Mouse (Mus musculus) embryonic facial prominence, embryonic 12.5 days (tissue): ENCODE data around the gene Ubtd2. TPM values are rescaled to one million over a fixed set of nuclear protein-coding genes. Genes with fewer than 3 reads are reported as not detected.

ENCODE experiments used
- ATAC-seq: fragments of 200-750 bp; cut with Nextera tagmentation; 2 replicates; pipeline ENCODE4 v1.8.0; 2017; ENCODE audit not compliant: insufficient number of reproducible peaks, insufficient read depth, low FRiP score, low TSS enrichment
- H3K27ac ChIP-seq: fragments of 300-500 bp; sonication (generic); 2 replicates; pipeline ENCODE4 v1.5.1; 2016; ENCODE audit warnings: mild to moderate bottlenecking
- H3K27me3 ChIP-seq: fragments of 300-500 bp; sonication (generic); 2 replicates; pipeline ENCODE4 v1.6.1; 2016; ENCODE audit warnings: mild to moderate bottlenecking, moderate library complexity
- H3K36me3 ChIP-seq: fragments of 300-500 bp; sonication (generic); 2 replicates; pipeline ENCODE4 v1.6.1; 2016; ENCODE audit warnings: mild to moderate bottlenecking
- H3K4me1 ChIP-seq: fragments of 300-500 bp; sonication (generic); 2 replicates; pipeline ENCODE4 v1.6.1; 2016
- H3K4me2 ChIP-seq: fragments of 300-500 bp; sonication (generic); replicated peaks from 2 replicates; pipeline ENCODE4 v1.6.1; 2016; ENCODE audit warnings: mild to moderate bottlenecking, moderate library complexity
- H3K4me3 ChIP-seq: fragments of 300-500 bp; sonication (generic); 2 replicates; pipeline ENCODE4 v1.5.1; 2016; ENCODE audit warnings: mild to moderate bottlenecking
- H3K9ac ChIP-seq: fragments of 300-500 bp; sonication (generic); 2 replicates; pipeline ENCODE4 v1.6.1; 2016; ENCODE audit warnings: mild to moderate bottlenecking, moderate library complexity
- H3K9me3 ChIP-seq: fragments of 300-500 bp; sonication (generic); 2 replicates; pipeline ENCODE4 v1.6.1; 2016; ENCODE audit warnings: mild to moderate bottlenecking, moderate library complexity
- WGBS: fragments of 180-500 bp; shearing (Covaris S2); methylation state at CpG from one replicate; pipeline ENCODE4 v1.1.7; 2016; 5-methylcytosine and 5-hydroxymethylcytosine counted together
- polyA plus RNA-seq: library from polyadenylated mRNA; unstranded; fragments of >200 nt; fragmentation: Nextera tagmentation; extraction: Ambion mirVana; gene quantifications from 2 replicates; pipeline ENCODE4 v1.2.1, GENCODE M21; 2016

Gene Ubtd2
- polyA plus RNA-seq: 93.7 and 96.7 TPM in 2 replicates

DNA sequence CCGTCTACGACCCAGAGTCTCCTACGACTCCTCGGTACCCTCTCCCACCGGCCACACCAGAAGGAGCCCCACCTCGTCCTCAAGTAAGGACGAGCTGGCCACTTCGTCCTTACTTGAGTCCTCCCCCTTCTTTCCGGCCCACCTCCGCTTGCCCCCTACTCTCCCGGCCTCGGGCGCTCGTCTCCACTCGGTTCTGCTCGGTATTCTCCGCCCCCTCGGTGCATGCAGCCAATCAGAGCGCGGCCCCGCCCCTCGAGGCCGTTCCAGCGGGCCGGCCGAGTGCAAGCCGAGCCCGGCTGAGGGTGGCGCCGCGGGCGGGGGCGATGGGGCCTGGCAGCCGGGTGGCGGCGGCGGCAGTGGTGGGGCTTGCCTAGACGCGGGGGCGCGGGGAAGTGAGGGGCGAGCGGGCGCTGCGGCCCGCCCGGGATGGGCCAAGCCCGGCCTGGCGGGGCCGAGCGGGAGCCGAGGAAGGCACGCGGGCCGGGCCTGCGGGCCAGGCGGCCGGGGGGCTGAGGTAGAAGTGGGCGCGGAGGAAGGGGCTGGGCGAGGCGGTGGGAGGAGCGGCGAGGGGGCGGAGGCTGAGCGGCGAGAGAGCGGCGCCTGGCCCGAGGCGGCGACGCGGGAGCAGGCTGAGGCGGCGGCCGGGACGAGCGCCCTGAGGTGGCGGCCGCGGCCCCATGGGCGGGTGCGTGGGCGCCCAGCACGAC, at the start of gene Ubtd2:
Gene Ubtd2 (plus strand): TSS at position 571 of the 707 bp plus-strand sequence.
- Histone ChIP-seq H3K9ac (peak within 1 kb of the TSS; percentile 93), H3K27me3 (no peaks in the 10 kb centered on the region), H3K4me1 (peaks cover 11% of the 10 kb centered on the region; the same call in 1 of the 2 replicates), H3K9me3 (no peaks in the 10 kb centered on the region), H3K27ac (peak within 1 kb of the TSS; percentile 98), H3K4me3 (peak within 1 kb of the TSS; percentile 88), H3K36me3 (no peaks in the 10 kb centered on the region), H3K4me2 (peak within 1 kb of the TSS; percentile 85)
- under 1% methylated on average over 71 of the region's 86 CpGs for WGBS
- ATAC-seq: peak; percentile 97

DNA sequence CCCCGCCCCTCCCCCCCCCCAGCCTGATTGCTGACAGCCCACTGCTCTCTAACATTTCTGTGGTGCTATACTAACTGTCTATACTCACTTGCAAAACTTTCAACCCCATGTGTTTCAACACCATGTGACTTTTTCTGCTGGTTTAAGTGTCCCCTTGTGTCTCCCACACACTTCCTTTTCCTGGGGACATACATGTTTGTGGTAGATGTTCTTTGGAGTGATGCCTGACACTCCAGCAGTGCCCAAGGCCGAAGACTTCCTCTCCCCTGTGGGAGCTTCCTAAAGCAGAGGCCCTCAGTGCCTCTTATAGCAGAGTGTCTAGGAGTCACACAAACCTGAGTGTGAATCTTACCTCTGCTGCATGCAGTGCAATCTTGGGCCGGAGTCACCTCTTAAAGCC, 47.3 kb upstream of the Ubtd2 start:
- Histone ChIP-seq H3K4me1 (peaks cover 5% of the 10 kb centered on the region; the same call in 1 of the 2 replicates), H3K4me2 (no peak overlapping the region), H3K4me3 (no peak overlapping the region), H3K9ac (no peak overlapping the region), H3K27ac (no peak overlapping the region), H3K27me3 (no peaks in the 10 kb centered on the region), H3K9me3 (no peaks in the 10 kb centered on the region), H3K36me3 (peaks cover 62% of the 10 kb centered on the region)
- WGBS: 78% methylated on average over 3 of the region's 3 CpGs
- ATAC-seq: no peak

DNA sequence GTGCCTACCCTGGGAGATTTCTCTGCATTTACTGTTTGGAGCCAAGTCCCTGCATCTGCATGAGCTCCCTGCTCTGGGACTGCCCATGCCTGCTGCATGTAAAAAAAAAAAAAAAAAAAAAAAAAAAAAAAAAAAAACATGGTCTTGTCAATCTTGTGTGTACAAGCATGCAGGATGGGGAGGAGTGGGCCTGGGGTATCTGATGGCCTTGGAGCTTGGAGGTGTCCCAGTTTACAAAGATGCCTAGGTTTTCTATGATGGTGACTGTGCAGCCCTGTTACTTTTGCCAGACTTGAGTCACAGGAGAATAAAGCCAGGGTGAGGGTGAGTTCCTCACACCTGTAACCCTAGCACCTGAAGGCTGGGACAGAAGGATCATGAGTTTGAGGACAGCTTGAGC, 46.1 kb upstream of the Ubtd2 start:
- H3K9ac ChIP-seq: no peak overlapping the region
- H3K27me3 ChIP-seq: no peaks in the 10 kb centered on the region
- H3K36me3 ChIP-seq: peaks cover 65% of the 10 kb centered on the region
- H3K27ac ChIP-seq: no peak overlapping the region
- H3K4me2 ChIP-seq: no peak overlapping the region
- peaks cover 5% of the 10 kb centered on the region; the same call in 1 of the 2 replicates for H3K4me1 ChIP-seq
- no peak for ATAC-seq
- no peaks in the 10 kb centered on the region for H3K9me3 ChIP-seq
- no peak overlapping the region for H3K4me3 ChIP-seq

DNA sequence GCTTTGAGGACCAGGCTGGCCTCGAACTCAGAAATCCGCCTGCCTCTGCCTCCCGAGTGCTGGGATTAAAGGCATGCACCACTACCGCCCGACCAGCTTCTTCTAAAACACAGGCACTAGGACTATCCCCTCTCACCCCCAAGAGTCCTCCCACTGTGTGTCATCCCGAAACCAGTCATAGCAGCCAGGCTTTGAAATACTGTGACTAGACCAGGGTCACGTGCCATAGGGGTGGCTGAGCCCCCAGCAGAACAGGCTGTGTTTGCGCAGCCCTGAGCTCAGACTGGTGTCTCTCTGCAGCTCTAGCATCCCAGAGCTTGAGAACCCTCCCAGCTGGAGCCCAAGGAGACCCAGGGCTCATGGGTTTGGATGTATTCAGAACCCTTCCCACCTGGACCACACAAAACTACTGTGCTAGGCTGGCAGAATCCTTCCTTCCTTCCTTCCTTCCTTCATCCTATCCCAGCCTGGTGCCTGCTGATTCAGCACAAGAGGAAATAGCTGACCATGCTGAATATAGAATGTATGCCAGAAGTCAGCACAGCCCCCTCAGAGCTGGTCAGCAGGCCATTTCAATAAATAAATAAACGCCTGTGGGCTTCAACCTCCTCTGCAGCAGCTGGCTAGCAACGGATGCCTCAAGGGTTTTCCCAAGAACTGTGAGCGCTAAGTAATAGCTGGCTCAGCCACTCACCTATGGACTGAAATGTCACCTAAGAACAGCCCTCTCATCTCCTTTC, 45.2 kb upstream of the Ubtd2 start:
- Histone ChIP-seq H3K9ac (no peak overlapping the region), H3K36me3 (peaks cover 66% of the 10 kb centered on the region), H3K4me3 (no peak overlapping the region), H3K27ac (no peak overlapping the region), H3K27me3 (no peaks in the 10 kb centered on the region), H3K9me3 (no peaks in the 10 kb centered on the region), H3K4me1 (peaks cover 3% of the 10 kb centered on the region; the same call in 1 of the 2 replicates), H3K4me2 (no peak overlapping the region)
- no peak for ATAC-seq
- WGBS: 88% methylated on average over 11 of the region's 11 CpGs

DNA sequence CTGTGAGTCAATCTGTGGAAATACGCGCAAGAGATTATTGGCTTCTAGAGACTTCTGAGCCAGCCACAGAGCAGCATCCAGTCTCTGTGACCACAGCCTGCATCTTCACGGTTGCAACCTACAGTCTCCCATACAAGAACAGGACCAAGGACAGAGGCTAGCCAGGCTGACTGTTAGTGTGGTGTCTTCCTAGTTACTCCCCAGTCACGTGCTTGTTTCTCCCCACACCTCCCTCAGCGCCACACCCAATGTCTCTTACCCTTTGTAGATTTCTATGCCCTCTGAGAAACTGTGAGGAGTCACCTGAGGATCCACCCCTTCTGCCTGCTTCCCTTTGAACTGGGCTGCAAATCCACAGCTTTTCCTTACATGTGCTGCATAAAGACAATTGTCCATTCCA, 35.2 kb upstream of the Ubtd2 start:
- Histone ChIP-seq H3K4me1 (no peaks in the 10 kb centered on the region; the same call in 1 of the 2 replicates), H3K27me3 (no peaks in the 10 kb centered on the region), H3K36me3 (peaks cover 94% of the 10 kb centered on the region), H3K27ac (no peak overlapping the region), H3K9me3 (no peaks in the 10 kb centered on the region), H3K4me3 (no peak overlapping the region), H3K9ac (no peak overlapping the region), H3K4me2 (no peak overlapping the region)
- 79% methylated on average over 5 of the region's 5 CpGs for WGBS
- no peak for ATAC-seq

- Histone ChIP-seq H3K27me3 (no peaks in the 10 kb centered on the region), H3K36me3 (peaks cover 68% of the 10 kb centered on the region), H3K4me2 (no peak overlapping the region), H3K4me3 (no peak overlapping the region), H3K9ac (no peak overlapping the region), H3K9me3 (no peaks in the 10 kb centered on the region), H3K27ac (no peak overlapping the region), H3K4me1 (no peaks in the 10 kb centered on the region; the same call in 1 of the 2 replicates)
- ATAC-seq: no peak
- WGBS: 88% methylated on average over 12 of the region's 12 CpGs
Measured at GRCm38 (mm10) chr11:32423311-32423710, 31.9 kb upstream of the Ubtd2 start.

DNA sequence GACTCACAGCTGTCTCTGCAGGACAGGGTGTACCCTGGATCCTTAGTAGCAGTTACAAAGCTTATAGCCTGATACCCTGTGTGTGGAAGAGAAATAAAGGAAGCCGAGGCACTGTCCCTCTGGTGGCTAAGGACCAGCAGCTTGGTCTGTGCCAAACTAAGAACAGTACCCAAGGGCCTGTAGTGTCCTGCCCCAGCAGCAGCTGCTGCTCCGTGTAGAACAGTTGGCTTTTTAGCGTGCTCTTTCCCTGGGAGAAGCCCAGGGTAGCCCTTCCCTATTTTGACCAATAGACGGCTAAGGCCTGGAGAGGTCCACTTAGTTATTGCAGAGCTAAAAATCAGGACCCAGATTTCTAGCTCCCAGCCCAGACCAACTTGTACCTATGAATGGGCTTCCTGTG, 30.6 kb upstream of the Ubtd2 start:
- H3K27me3 ChIP-seq: no peaks in the 10 kb centered on the region
- no peaks in the 10 kb centered on the region for H3K9me3 ChIP-seq
- no peaks in the 10 kb centered on the region; the same call in 1 of the 2 replicates for H3K4me1 ChIP-seq
- H3K4me2 ChIP-seq: no peak overlapping the region
- H3K36me3 ChIP-seq: peaks cover 62% of the 10 kb centered on the region
- no peak overlapping the region for H3K9ac ChIP-seq
- no peak overlapping the region for H3K4me3 ChIP-seq
- ATAC-seq: no peak
- WGBS: 78% methylated on average over 4 of the region's 4 CpGs
- H3K27ac ChIP-seq: no peak overlapping the region

- Histone ChIP-seq H3K4me2 (no peak overlapping the region), H3K36me3 (peaks cover 56% of the 10 kb centered on the region), H3K27ac (no peak overlapping the region), H3K4me3 (no peak overlapping the region), H3K9me3 (no peaks in the 10 kb centered on the region), H3K9ac (no peak overlapping the region), H3K27me3 (no peaks in the 10 kb centered on the region), H3K4me1 (no peaks in the 10 kb centered on the region; the same call in 1 of the 2 replicates)
- 79% methylated on average over 10 of the region's 10 CpGs for WGBS
- no peak for ATAC-seq
Measured at GRCm38 (mm10) chr11:32425043-32425658, 30.0 kb upstream of the Ubtd2 start.

DNA sequence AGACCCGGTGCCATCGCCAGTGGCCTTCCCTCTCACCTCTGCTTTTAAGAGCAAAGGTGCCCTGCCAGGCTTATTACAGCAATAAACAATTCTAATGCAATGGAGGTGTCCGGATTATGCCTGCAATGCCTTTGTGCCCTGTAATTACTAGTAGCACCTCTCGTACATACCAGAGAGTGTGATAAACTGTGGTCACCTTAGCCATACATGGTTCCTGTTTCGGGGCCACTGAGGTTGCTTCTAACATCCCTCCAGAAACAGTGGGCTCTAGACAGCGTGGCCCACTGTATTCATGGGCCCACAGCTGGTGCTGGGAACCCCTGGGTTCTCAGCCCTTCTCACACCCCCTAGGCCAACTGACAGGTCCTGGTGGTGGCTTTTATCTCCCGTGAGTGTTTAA, 27.6 kb upstream of the Ubtd2 start:
- Histone ChIP-seq H3K4me3 (no peak overlapping the region), H3K36me3 (peaks cover 32% of the 10 kb centered on the region), H3K9me3 (no peaks in the 10 kb centered on the region), H3K9ac (no peak overlapping the region), H3K27me3 (no peaks in the 10 kb centered on the region), H3K4me1 (no peaks in the 10 kb centered on the region; the same call in 1 of the 2 replicates), H3K27ac (no peak overlapping the region), H3K4me2 (no peak overlapping the region)
- 84% methylated on average over 7 of the region's 7 CpGs for WGBS
- ATAC-seq: no peak

GRCm38 (mm10) chr11:32435410-32436060, 19.6 kb upstream of the Ubtd2 start:
- no peak overlapping the region for H3K4me3 ChIP-seq
- H3K27me3 ChIP-seq: no peaks in the 10 kb centered on the region
- peaks cover 6% of the 10 kb centered on the region; the same call in 1 of the 2 replicates for H3K4me1 ChIP-seq
- H3K4me2 ChIP-seq: no peak overlapping the region
- no peaks in the 10 kb centered on the region for H3K36me3 ChIP-seq
- H3K9ac ChIP-seq: no peak overlapping the region
- ATAC-seq: peak; percentile 64
- 51% methylated on average over 6 of the region's 6 CpGs for WGBS
- H3K9me3 ChIP-seq: no peaks in the 10 kb centered on the region
- H3K27ac ChIP-seq: peak overlapping the region; percentile 64; the same call in 1 of the 2 replicates

DNA sequence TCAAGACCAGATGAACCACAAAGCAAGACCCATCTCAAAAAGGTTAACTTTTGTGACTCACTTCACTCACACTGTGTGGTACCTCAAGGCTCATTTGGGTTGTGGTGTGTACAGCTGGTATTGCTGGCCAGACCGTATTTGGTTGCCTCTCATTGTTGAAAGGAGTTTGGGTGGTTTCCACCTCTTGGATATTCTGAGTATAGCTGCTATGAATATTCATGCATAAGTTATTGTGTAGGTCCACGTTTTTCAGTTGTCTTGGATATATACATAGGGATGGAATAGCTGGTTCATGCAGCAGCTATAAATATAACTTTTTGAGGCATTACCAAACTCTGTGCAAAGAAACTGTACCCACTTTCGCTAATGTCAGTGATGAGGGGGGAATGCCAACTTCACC, 12.6 kb upstream of the Ubtd2 start:
- Histone ChIP-seq H3K4me3 (no peak overlapping the region), H3K27me3 (no peaks in the 10 kb centered on the region), H3K36me3 (no peaks in the 10 kb centered on the region), H3K9ac (no peak overlapping the region), H3K27ac (no peak overlapping the region), H3K4me2 (no peak overlapping the region), H3K4me1 (no peaks in the 10 kb centered on the region), H3K9me3 (no peaks in the 10 kb centered on the region)
- 79% methylated on average over 3 of the region's 3 CpGs for WGBS
- ATAC-seq: no peak
